Mouse (Mus musculus) testis, adult 2 months (tissue): ENCODE measurements around the gene 6030408B16Rik.

Experiments
- CTCF ChIP-seq: fragments of 200-500 bp; IDR thresholded peaks from 2 replicates; pipeline ENCODE4 v1.5.1; 2012; ENCODE audit warnings: low read depth, mild to moderate bottlenecking, inconsistent platforms, low read length, moderate library complexity; ENCODE audit not compliant: control insufficient read depth, insufficient read depth, insufficient replicate concordance
- POLR2A ChIP-seq: fragments of 200-500 bp; IDR thresholded peaks from 2 replicates; pipeline ENCODE4 v1.6.1; 2012; ENCODE audit warnings: low read depth, mild to moderate bottlenecking, inconsistent platforms, low read length, moderate library complexity; ENCODE audit not compliant: control insufficient read depth

GRCm38 (mm10) chr15:101333165-101333564 lies 40.2 kb downstream of the 6030408B16Rik start:
- no peak for TF ChIP-seq CTCF
- TF ChIP-seq POLR2A = no peak
